Mouse (Mus musculus) midbrain, embryonic 10.5 days (tissue): ENCODE results near the gene Dcaf12l1. TPM values are rescaled to one million over a fixed set of nuclear protein-coding genes. Genes with fewer than 3 reads are reported as not detected.
"Not testable (repeated sequence)": the region's sequence is repeated elsewhere in the genome, so short reads cannot be mapped to it uniquely, and the experiment has no call there.

Experiments used
- DNase-seq: peaks from one replicate; pipeline ENCODE4 v3.0.0-alpha.2; 2017; ENCODE audit warnings: low spot score
- H3K27ac ChIP-seq: fragments of 300-500 bp; sonication (generic); replicated peaks from 2 replicates; pipeline ENCODE4 v1.5.1; 2016; ENCODE audit warnings: mild to moderate bottlenecking
- H3K27me3 ChIP-seq: fragments of 300-500 bp; sonication (generic); 2 replicates; pipeline ENCODE4 v1.6.1; 2016; ENCODE audit warnings: low read depth, mild to moderate bottlenecking; ENCODE audit not compliant: poor library complexity, severe bottlenecking
- H3K36me3 ChIP-seq: fragments of 300-500 bp; sonication (generic); 2 replicates; pipeline ENCODE4 v1.6.1; 2016; ENCODE audit warnings: mild to moderate bottlenecking, moderate library complexity
- H3K4me1 ChIP-seq: fragments of 300-500 bp; sonication (generic); 2 replicates; pipeline ENCODE4 v1.6.1; 2016
- H3K4me3 ChIP-seq: fragments of 300-500 bp; sonication (generic); 2 replicates; pipeline ENCODE4 v1.5.1; 2016; ENCODE audit warnings: mild to moderate bottlenecking, moderate library complexity
- H3K9me3 ChIP-seq: fragments of 300-500 bp; sonication (generic); replicated peaks from 2 replicates; pipeline ENCODE4 v1.6.1; 2016; ENCODE audit warnings: mild to moderate bottlenecking
- WGBS: fragments of 180-500 bp; shearing (Covaris S2); methylation state at CpG from one replicate; pipeline ENCODE4 v1.1.7; 2016; 5-methylcytosine and 5-hydroxymethylcytosine counted together
- polyA plus RNA-seq: library from polyadenylated mRNA; unstranded; fragments of >200 nt; fragmentation: Nextera tagmentation; extraction: Ambion mirVana; gene quantifications from 2 replicates; pipeline ENCODE4 v1.2.1, GENCODE M21; 2016

Dcaf12l1 gene
- 8.9 and 9.5 TPM in 2 replicates for polyA plus RNA-seq

DNA sequence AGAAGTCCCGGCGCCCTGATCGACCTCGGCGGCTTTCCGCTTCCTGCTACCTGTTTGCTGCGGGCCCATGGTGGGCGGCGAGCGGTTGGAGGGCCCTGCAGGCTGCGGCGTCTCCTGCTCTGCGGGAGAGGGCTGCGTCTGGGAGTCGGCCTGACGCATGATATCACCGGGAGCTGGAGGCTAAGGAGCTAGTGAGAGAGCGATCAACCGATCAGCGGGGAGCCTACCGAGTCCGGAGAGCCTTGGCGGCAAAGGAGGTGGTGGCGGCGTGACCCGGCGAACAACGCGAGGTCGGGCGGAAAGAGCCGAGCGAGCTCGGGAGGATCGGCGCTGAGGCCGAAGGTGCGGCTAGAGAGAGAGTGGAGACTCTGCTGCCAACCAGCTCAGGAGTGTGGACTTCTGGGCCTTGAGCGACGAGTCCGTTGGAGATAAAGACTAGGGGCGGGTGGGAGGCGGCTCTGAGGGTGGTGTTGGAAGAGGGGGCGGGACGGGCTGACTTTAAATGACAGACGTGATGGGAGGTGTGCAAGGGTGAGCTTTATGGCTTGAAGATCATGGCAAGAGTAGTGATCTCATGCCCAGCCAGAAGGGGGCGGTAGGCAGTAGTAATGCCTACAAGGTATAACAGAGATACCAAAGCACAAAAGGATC lies at the start of gene Dcaf12l1:
Gene Dcaf12l1, minus strand, starts transcription at position 437 of the 651 bp plus-strand sequence.
- Histone ChIP-seq H3K4me1 (no peaks in the 10 kb centered on the region), H3K27ac (peak within 1 kb of the TSS; percentile 83), H3K9me3 (peaks cover 13% of the 10 kb centered on the region; the same call in 1 of the 2 replicates), H3K4me3 (peak within 1 kb of the TSS; percentile 59), H3K27me3 (no peaks in the 10 kb centered on the region; the same call in 1 of the 2 replicates), H3K36me3 (no peaks in the 10 kb centered on the region)
- 13% methylated on average over 43 of the region's 47 CpGs for WGBS
- DNase-seq: peak; percentile 70

DNA sequence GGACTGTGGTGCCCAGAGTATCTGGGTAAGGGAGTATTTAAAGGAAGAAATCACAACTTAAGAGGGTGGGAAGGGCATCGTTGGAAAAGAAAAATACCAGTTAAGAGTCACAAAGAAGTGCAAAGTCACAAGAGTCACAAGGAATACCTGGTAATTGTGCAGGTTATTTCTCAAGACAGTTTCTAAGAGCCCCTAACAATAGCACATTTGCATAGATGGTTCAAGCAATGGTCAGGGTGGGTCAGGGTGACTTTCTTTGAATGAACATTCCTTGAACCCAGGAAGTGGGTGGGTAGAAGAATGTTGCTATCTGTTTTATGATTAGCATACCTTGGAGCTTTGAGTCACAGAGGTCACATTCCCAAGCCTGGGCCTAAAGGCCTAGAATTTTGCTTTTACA lies 19.4 kb upstream of the Dcaf12l1 start:
- H3K36me3 ChIP-seq: not testable (repeated sequence)
- WGBS: 54% methylated on average over 1 of the region's 1 CpGs

DNA sequence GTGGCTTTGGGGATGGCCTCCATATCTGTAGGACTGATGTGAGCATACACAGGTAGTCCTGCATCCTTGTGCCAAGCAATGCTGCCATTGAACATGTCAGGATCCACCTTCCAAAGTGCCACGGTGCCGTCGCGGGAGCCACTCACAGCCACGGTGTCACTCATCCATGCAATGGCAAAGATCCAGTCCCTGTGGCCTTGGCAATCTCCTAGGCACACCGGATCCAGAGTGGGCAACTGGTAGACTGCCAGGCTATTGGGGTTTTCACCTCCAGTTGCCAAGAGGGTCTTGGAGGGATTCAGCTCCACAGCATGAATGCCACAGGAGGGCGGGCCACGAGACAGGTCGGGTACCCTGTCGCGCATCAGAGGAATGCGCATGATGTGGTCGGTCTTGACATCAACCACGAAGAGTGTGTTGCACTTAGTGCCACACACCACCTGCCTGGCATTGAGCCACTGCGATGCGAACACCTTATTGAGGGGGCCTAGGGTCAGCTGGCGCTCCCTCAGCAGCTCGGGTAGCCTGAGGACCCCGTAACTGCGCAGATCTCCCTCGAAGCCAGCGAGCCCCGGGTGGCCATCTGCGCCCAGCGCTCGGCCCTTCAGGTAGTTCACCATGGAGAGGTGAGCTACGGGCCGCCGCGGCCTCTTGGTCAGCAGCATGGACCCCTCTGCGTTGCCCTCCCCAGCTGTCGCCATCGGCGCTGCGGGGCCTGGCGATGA lies 799 bp downstream of the Dcaf12l1 start:
- peak overlapping the region; percentile 83 for H3K27ac ChIP-seq
- peak; percentile 11 for DNase-seq
- no peaks in the 10 kb centered on the region for H3K36me3 ChIP-seq
- peak overlapping the region; percentile 59 for H3K4me3 ChIP-seq
- 41% methylated on average over 36 of the region's 36 CpGs for WGBS
- H3K4me1 ChIP-seq: no peaks in the 10 kb centered on the region
- no peaks in the 10 kb centered on the region; the same call in 1 of the 2 replicates for H3K27me3 ChIP-seq
- H3K9me3 ChIP-seq: peaks cover 13% of the 10 kb centered on the region; the same call in 1 of the 2 replicates

More for the DNA sequence above, 19.4 kb upstream of the Dcaf12l1 start:
- H3K27ac ChIP-seq, H3K4me1 ChIP-seq, H3K4me3 ChIP-seq, DNase-seq, H3K27me3 ChIP-seq, H3K9me3 ChIP-seq: not testable (repeated sequence)
